Mouse (Mus musculus): ENCODE measurements around the gene Ephb2. TPM values are rescaled to one million over a fixed set of nuclear protein-coding genes. Genes with fewer than 3 reads are reported as not detected.

Ephb2 gene
- total RNA-seq, 2 experiments from 2014 or later = 8.5 to 12.4 TPM

- no peak for DNase-seq
Measured at GRCm38 (mm10) chr4:136836387-136836931, 671 bp upstream of the Ephb2 start.

DNA sequence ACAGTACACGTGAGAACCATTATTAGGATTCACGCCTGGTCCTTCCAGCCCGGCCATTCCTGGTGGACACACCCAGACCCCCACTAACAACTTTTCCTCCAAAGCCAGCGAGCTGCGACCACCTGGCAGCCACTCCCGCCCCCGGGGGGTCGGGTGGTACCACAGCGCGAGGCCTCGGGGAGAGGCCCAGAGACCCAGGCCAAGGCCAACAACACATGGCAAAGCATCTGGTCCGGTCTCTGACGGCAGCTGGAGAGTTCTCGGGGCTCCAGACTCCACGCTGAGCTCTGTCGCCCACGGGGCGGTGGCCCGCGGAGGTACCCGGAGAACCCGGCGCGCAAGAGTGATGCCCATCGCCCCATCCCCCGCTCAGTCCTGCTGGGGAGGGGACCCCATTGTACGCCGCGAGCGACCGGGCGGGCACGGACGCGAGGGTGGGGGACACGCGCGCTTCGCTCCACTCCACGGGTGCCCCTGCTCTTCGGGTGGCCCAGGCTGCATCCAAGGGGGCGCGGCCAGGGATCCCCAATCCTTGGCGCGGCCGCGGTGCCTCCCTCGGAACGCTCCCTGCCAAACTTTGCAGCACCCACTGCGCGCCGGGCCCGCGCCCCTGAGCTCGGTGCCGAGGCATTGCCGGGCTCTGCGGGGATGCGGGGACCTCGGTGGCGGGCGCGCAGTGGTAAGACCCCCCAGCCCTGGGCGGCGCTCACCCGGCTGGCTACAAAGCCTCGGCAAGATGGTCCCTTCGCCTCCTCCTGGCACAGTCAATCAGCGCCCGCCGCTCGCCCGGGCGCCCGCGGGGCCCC, 770 bp downstream of the Ephb2 start:
- peak; percentile 46 for DNase-seq

DNA sequence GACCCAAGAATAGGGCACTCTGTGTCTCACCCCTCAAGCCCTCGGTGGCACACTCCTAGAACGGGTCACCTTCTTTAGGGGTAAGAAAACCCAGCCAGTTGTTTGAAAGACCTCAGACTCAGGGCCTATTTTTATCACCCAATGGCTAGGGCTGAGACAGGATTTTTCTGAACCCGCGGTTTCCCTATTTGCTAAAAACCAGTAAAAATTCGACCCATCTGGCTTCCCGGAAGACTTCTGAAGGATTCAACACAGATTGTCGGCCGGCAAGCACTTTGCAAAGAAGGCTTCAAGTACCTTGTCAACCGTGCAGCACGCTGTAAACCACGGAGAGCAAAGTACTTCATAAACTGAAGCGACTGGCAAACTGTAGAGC, 1.4 kb downstream of the Ephb2 start:
- DNase-seq = no peak

- DNase-seq = peak; percentile 20
Measured at GRCm38 (mm10) chr4:136833619-136834351, 2.0 kb downstream of the Ephb2 start.

GRCm38 (mm10) chr4:136832559-136833232, 3.1 kb downstream of the Ephb2 start:
- DNase-seq = no peak

DNA sequence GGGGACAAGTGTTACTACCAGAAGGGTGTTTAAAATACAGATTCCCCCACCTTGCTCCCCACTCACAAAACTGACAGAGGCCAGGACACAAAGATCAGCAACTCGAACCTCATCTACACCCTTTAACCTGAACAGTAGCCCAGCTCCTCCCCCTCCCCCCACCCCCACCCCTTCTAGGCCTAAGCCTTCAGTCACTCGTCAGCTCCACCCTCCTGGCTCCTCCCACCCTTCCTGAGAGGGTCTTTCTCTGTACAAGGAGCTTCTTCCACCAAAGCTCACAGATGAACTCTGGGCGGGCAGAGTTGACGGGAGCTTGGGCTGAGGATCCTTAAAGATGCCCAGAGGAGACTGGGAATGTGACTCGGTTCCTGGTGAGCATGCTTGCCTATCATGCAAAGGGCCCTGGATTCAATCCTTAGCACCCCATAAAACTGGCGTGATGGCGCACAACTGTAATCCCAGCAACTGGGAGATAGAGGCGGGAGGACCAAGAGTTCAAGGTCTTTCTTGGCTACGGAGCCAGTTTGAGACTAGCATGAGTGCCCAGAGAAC, 5.4 kb downstream of the Ephb2 start:
- DNase-seq = no peak

GRCm38 (mm10) chr4:136829837-136830236, 6.0 kb downstream of the Ephb2 start:
- DNase-seq = no peak

GRCm38 (mm10) chr4:136828664-136829569, 6.9 kb downstream of the Ephb2 start:
- peak; percentile 27 for DNase-seq

DNA sequence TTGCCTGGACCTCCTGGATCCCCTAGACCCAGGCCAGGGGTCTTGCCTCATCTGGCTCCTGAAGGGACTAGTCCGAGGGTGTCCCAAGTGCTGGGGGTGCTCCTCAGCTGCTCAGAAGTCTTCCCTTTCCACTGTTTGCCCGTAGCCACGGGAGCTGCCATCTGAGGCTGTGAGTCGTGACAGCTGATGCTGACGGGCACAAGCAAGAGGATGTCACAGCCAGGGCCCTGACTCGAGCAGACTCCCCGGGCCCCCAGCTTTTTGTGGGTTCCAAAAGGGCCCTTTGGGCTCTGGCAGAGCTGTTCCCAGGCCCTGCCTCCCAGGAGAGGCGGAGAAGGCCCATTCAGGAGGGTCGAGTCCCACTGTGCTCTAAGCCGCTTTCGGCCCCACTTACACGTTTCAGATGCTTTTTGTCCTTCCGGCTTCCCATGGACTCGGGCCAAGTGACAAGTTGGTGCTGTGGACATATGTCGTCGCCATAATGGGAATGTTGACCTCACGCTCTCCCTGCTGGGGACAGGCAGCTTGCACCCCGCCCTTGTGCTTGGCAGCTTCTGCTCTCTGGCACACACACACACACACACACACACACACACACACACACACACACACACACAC, 10.7 kb downstream of the Ephb2 start:
- no peak for DNase-seq

DNA sequence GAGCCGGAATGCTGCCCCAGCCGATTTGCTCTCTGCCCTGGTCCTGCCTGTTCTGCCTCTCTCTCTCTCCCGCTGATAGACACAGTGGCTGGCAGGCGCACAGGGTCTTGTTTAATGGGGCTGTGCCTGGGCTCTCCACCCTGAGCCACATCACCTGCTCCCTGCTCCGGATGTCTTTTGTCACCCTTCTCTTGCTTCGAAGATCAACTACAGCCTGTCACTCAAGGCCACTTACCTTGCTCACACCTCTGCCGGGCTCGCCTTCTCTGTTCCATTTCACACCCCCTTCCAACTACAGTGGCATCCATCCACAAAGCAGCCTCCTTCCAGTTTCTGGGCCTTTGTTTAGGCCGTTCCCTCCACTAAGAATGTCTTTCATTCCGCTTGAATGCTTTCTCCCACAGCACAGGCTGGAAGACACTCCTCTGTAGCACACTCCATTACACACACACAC, 15.7 kb downstream of the Ephb2 start:
- no peak for DNase-seq

DNA sequence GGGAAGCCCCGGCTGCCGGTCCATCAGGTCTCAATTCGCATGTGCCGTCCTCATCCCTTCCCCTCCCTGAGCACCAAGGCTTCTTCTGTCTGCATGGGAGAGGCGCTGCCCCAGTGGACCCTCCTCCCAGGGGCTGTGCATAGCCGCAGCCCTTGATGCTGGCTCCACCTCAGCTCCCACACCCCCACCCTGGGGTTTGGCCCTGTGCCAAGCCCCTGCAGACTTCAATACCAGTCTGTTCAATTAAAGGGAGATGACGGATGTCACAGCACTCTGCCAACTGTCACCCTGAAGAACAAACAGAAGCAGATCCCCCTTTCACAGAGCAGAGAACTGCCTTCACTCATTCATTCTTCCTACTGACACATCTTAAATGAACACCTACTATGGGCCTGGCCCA, 19.1 kb downstream of the Ephb2 start:
- DNase-seq = peak; percentile 26

DNA sequence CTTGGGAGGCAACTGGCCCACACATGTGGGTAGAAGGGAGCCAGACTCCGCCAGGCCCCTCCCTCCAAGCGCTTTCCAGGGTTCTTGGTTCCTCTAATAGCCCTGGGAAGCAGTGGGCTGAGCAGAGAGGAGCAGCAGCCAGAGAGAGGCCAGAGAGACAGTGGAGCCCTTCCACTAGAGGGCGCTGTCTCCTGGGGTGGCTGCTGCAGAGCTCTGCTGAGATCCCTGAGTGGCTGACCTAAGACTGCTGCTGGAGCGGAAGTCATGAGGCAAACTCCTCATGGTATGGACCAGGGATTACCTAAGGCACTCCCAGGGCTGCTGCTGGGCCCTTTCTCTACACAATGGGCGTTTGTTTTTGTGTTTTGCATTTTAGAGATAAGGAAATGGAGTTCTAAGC, 20.4 kb downstream of the Ephb2 start:
- peak; percentile 60 for DNase-seq

DNA sequence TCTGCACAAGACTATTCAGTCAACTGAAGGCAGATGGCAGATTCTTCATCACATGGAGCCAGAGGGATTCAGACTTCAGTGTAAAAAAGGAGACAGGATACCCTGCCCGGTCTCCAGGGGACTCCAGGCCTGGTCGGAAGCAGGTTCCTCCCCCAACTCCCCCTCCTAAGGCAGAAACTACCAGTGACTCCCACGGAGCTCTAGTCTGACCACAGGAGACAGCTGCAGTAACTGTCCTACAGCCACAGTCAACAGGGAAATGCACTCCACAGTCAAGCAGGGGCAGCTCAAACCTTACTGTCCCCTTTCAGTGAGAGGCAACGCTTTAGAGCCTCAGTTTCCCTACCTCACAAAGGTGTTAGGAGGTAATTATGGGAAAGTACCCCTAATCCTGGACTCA, 23.2 kb downstream of the Ephb2 start:
- no peak for DNase-seq

DNA sequence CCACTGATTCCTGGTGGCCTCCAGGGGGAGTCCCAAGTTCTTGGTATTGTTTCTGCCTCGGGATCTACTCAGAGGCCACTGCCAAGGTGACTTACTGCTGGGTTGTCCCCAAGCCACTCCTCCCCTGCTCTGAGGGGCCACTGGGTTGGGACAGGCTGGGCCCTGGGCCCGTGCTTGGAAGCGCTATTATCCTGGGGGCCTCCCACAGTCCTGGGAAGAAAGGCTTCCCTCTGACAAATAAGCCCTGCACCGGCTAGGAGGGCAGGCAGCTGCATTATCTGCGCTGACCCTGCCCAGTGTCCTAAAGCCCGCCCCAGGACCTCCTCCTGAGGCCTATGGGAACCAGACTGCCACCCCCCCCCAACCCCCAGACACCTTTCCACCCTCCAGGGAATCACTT, 24.2 kb downstream of the Ephb2 start:
- DNase-seq = no peak

DNA sequence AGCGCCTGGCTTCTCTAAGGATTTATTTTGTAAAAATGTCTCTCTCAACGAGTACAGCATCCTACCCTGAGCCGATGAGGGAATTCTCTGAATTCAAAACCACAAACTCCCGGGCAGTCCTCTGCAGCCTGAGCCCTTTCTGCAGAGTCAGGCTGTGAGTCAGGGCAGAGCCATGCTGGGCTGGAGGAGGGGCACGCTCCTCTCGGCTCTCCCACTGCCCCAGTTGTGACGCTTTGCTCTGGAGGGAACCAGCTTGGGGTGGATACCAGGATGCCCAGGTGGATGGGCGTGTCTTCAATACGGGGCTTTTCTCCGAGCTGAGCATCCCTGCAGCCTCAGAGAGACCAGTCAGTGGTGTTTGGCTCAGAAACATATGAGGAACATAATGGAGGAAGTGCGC, 27.3 kb downstream of the Ephb2 start:
- DNase-seq = no peak

DNA sequence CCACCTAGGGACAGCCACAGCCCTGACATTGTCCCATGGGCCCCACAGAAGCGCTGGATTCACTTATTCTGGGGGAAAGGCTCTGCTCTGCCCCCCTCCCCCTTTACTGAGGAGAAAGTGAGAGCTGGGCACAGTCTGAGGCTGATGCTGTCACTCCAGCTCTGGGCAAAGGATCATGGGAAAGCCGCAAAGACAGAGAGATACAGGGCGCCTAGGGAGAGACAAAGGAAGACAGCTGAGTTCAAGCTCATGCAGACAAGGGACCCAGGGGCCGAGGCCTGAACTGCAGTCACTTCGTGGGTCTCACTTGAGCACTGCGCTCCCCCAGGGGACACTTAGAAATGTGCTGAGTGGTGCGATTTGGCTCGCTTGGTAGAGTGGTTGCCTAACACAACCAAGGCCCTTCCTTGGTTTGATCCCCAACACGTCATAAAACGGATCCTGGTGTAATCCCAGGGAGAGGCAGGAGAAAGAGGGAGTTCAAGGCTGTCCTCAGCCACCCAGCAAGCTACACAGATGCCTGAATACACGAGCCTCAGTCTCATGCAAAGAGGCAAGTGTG, 28.3 kb downstream of the Ephb2 start:
- peak; percentile 15 for DNase-seq

GRCm38 (mm10) chr4:136806254-136806653, 29.5 kb downstream of the Ephb2 start:
- no peak for DNase-seq

- DNase-seq = no peak
Measured at GRCm38 (mm10) chr4:136804343-136804742, 31.4 kb downstream of the Ephb2 start.

GRCm38 (mm10) chr4:136802446-136802845, 33.3 kb downstream of the Ephb2 start:
- no peak for DNase-seq

- no peak for DNase-seq
Measured at GRCm38 (mm10) chr4:136801944-136802343, 33.8 kb downstream of the Ephb2 start.

- DNase-seq = no peak
Measured at GRCm38 (mm10) chr4:136801463-136801862, 34.3 kb downstream of the Ephb2 start.

All from adrenal gland, postnatal 10 days (tissue).